Mouse (Mus musculus): Measurements from ENCODE around the gene Jag2. TPM values are rescaled to one million over a fixed set of nuclear protein-coding genes. Genes with fewer than 3 reads are reported as not detected.

The Jag2 gene
- total and polyA plus RNA-seq, 2 experiments: under 0.01 to 0.13 TPM

- peak; percentile 14 for DNase-seq (ENCODE audit: extremely low read depth, low read depth, low spot score)
- Histone ChIP-seq H3K36me3 (ENCODE audit: control insufficient read depth, insufficient read depth, low read length) (no peaks in the 10 kb centered on the region), H3K27me3 (ENCODE audit: control insufficient read depth, insufficient read depth, low read length) (no peaks in the 10 kb centered on the region), H3K4me3 (ENCODE audit: insufficient read depth, low read depth, low read length) (no peak overlapping the region), H3K4me1 (ENCODE audit: control insufficient read depth, insufficient read depth, low read length) (no peaks in the 10 kb centered on the region; the same call in 1 of the 2 replicates), H3K79me2 (ENCODE audit: control insufficient read depth, insufficient read depth, low read length) (no peaks in the 10 kb centered on the region), H3K27ac (replicated peaks; ENCODE audit: insufficient read depth, low read depth, low read length) (no peak overlapping the region), H3K9ac (ENCODE audit: low read depth, low read length) (no peak overlapping the region)
- TF ChIP-seq CTCF (IDR thresholded peaks at IDR 0.05; ENCODE audit: low read depth, low read length) (no peak), POLR2A (IDR thresholded peaks at IDR 0.05; ENCODE audit: extremely low read depth, insufficient read depth, low read length) (no peak)
- 48% methylated on average over 16 of the region's 16 CpGs for WGBS
Observed at GRCm38 (mm10) chr12:112897522-112898212, 31.9 kb downstream of the Jag2 start.

- DNase-seq (ENCODE audit: extremely low read depth, low read depth, low spot score): peak; percentile 18
- 42% methylated on average over 4 of the region's 4 CpGs for WGBS
- no peak for TF ChIP-seq POLR2A (IDR thresholded peaks at IDR 0.05; ENCODE audit: extremely low read depth, insufficient read depth, low read length)
- TF ChIP-seq CTCF (IDR thresholded peaks at IDR 0.05; ENCODE audit: low read depth, low read length): no peak
- H3K79me2 ChIP-seq (ENCODE audit: control insufficient read depth, insufficient read depth, low read length): no peaks in the 10 kb centered on the region
- no peak overlapping the region for H3K4me3 ChIP-seq (ENCODE audit: insufficient read depth, low read depth, low read length)
- no peaks in the 10 kb centered on the region for H3K27me3 ChIP-seq (ENCODE audit: control insufficient read depth, insufficient read depth, low read length)
- no peaks in the 10 kb centered on the region; the same call in 1 of the 2 replicates for H3K4me1 ChIP-seq (ENCODE audit: control insufficient read depth, insufficient read depth, low read length)
- H3K27ac ChIP-seq (replicated peaks; ENCODE audit: insufficient read depth, low read depth, low read length): no peak overlapping the region
- H3K36me3 ChIP-seq (ENCODE audit: control insufficient read depth, insufficient read depth, low read length): no peaks in the 10 kb centered on the region
- no peak overlapping the region for H3K9ac ChIP-seq (ENCODE audit: low read depth, low read length)
Observed at GRCm38 (mm10) chr12:112894969-112895368, 34.6 kb downstream of the Jag2 start.

- H3K9ac ChIP-seq (ENCODE audit: low read depth, low read length): no peak overlapping the region
- H3K27me3 ChIP-seq (ENCODE audit: control insufficient read depth, insufficient read depth, low read length): no peaks in the 10 kb centered on the region
- H3K27ac ChIP-seq (replicated peaks; ENCODE audit: insufficient read depth, low read depth, low read length): no peak overlapping the region
- H3K4me1 ChIP-seq (ENCODE audit: control insufficient read depth, insufficient read depth, low read length): no peaks in the 10 kb centered on the region; the same call in 1 of the 2 replicates
- 61% methylated on average over 11 of the region's 11 CpGs for WGBS
- H3K4me3 ChIP-seq (ENCODE audit: insufficient read depth, low read depth, low read length): no peak overlapping the region
- no peaks in the 10 kb centered on the region for H3K79me2 ChIP-seq (ENCODE audit: control insufficient read depth, insufficient read depth, low read length)
- no peaks in the 10 kb centered on the region for H3K36me3 ChIP-seq (ENCODE audit: control insufficient read depth, insufficient read depth, low read length)
- TF ChIP-seq CTCF (IDR thresholded peaks at IDR 0.05; ENCODE audit: low read depth, low read length) (no peak), POLR2A (IDR thresholded peaks at IDR 0.05; ENCODE audit: extremely low read depth, insufficient read depth, low read length) (no peak)
- DNase-seq (ENCODE audit: extremely low read depth, low read depth, low spot score): no peak
Observed at GRCm38 (mm10) chr12:112894303-112894884, 35.2 kb downstream of the Jag2 start.

GRCm38 (mm10) chr12:112885465-112885864 is 44.1 kb downstream of the Jag2 start:
- H3K9ac ChIP-seq (ENCODE audit: low read depth, low read length): no peak overlapping the region
- no peak overlapping the region for H3K4me3 ChIP-seq (ENCODE audit: insufficient read depth, low read depth, low read length)
- no peaks in the 10 kb centered on the region for H3K27me3 ChIP-seq (ENCODE audit: control insufficient read depth, insufficient read depth, low read length)
- 58% methylated on average over 7 of the region's 7 CpGs for WGBS
- no peak overlapping the region for H3K27ac ChIP-seq (replicated peaks; ENCODE audit: insufficient read depth, low read depth, low read length)
- no peaks in the 10 kb centered on the region for H3K36me3 ChIP-seq (ENCODE audit: control insufficient read depth, insufficient read depth, low read length)
- no peaks in the 10 kb centered on the region for H3K4me1 ChIP-seq (ENCODE audit: control insufficient read depth, insufficient read depth, low read length)
- no peak for DNase-seq (ENCODE audit: extremely low read depth, low read depth, low spot score)
- no peaks in the 10 kb centered on the region for H3K79me2 ChIP-seq (ENCODE audit: control insufficient read depth, insufficient read depth, low read length)
- no peak for TF ChIP-seq POLR2A (IDR thresholded peaks at IDR 0.05; ENCODE audit: extremely low read depth, insufficient read depth, low read length)

GRCm38 (mm10) chr12:112881301-112881815 is 48.2 kb downstream of the Jag2 start:
- H3K9ac ChIP-seq (ENCODE audit: low read depth, low read length): no peak overlapping the region
- 0 out of 2 replicates have a peak, but pooled peaks cover 8% of the 10 kb centered on the region for H3K27me3 ChIP-seq (ENCODE audit: control insufficient read depth, insufficient read depth, low read length)
- H3K79me2 ChIP-seq (ENCODE audit: control insufficient read depth, insufficient read depth, low read length): no peaks in the 10 kb centered on the region
- no peaks in the 10 kb centered on the region for H3K36me3 ChIP-seq (ENCODE audit: control insufficient read depth, insufficient read depth, low read length)
- H3K27ac ChIP-seq (replicated peaks; ENCODE audit: insufficient read depth, low read depth, low read length): no peak overlapping the region
- TF ChIP-seq CTCF (IDR thresholded peaks at IDR 0.05; ENCODE audit: low read depth, low read length) (no peak), POLR2A (IDR thresholded peaks at IDR 0.05; ENCODE audit: extremely low read depth, insufficient read depth, low read length) (no peak)
- DNase-seq (ENCODE audit: extremely low read depth, low read depth, low spot score): no peak
- no peak overlapping the region for H3K4me3 ChIP-seq (ENCODE audit: insufficient read depth, low read depth, low read length)
- no peaks in the 10 kb centered on the region for H3K4me1 ChIP-seq (ENCODE audit: control insufficient read depth, insufficient read depth, low read length)
- 74% methylated on average over 6 of the region's 6 CpGs for WGBS

- 0 out of 2 replicates have a peak, but pooled peaks cover 8% of the 10 kb centered on the region for H3K27me3 ChIP-seq (ENCODE audit: control insufficient read depth, insufficient read depth, low read length)
Observed at GRCm38 (mm10) chr12:112880661-112881060, 48.9 kb downstream of the Jag2 start.

More at GRCm38 (mm10) chr12:112880661-112881060, 48.9 kb downstream of the Jag2 start:
- H3K4me3 ChIP-seq (ENCODE audit: insufficient read depth, low read depth, low read length): no peak overlapping the region
- H3K9ac ChIP-seq (ENCODE audit: low read depth, low read length): no peak overlapping the region
- TF ChIP-seq CTCF (IDR thresholded peaks at IDR 0.05; ENCODE audit: low read depth, low read length) (no peak), POLR2A (IDR thresholded peaks at IDR 0.05; ENCODE audit: extremely low read depth, insufficient read depth, low read length) (no peak)
- H3K4me1 ChIP-seq (ENCODE audit: control insufficient read depth, insufficient read depth, low read length): no peaks in the 10 kb centered on the region
- H3K79me2 ChIP-seq (ENCODE audit: control insufficient read depth, insufficient read depth, low read length): no peaks in the 10 kb centered on the region
- H3K36me3 ChIP-seq (ENCODE audit: control insufficient read depth, insufficient read depth, low read length): no peaks in the 10 kb centered on the region
- H3K27ac ChIP-seq (replicated peaks; ENCODE audit: insufficient read depth, low read depth, low read length): no peak overlapping the region
- WGBS: 78% methylated on average over 4 of the region's 4 CpGs
- DNase-seq (ENCODE audit: extremely low read depth, low read depth, low spot score): no peak
